15 mouse cellular contexts compared by ENCODE assay signal in the genomic region with DNA sequence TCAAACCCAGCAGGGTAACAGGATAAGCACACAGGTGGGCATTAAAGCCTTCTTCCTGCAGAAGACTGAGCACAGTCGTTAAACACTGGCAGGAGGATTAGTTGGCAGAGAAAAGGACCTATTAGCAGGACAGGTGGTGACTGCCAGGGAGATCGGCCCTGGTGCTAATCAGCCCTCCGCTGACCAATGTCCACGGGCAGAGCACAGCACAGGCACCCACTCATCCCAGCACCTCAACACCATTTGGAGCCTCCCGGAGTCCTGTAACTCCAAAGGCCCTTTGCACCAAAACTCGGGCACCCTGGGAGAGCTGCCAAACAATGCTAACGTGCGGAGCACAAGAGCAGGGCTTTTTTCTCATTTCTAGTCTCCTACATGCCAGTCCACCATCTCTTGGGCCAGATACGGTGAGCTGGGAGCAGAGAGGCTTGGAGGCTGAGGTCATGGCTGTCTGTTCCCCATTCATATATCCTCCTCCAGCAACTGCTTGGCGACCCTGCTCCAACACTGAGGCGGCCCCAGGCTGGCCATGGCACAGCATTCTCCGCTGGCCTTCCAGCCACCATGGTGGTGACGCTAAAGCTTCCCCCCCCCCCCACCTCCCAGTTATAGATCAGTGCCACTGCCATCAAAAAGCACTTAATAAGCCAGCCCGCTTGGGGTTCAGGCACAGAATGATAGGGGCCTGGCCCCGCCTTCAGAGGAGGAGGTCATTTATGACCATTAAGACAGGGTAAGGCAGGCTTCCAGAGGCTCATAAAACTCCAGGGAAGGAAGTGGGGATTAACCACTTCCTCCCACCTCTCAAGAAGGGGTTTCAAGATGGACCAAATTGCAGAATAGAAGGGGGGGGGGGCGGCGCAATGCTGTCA. TPM values are rescaled to one million over a fixed set of nuclear protein-coding genes. Genes with fewer than 3 reads are reported as not detected.
DNase-seq lines count a peak whose midpoint lies in the region; ATAC-seq and TF ChIP-seq lines count a peak whose summit lies in the region.
"Had no signal": no experiment of that assay in that cellular context is flagged by ENCODE, and none has a peak within 500 bp of the region (broad histone marks: within the 10 kb centered on the region; RNA-seq: fewer than 3 reads in every experiment).

No protein-coding gene starts in this region.

- peaks cover 13% of the 10 kb centered on the region for H3K4me1 ChIP-seq in intestine, postnatal 0 days (replicated peaks; ENCODE audit: control insufficient read depth, insufficient read depth, low read length)
- peaks cover 55% of the 10 kb centered on the region for H3K4me1 ChIP-seq in limb, embryonic 13.5 days
- peaks cover 38% of the 10 kb centered on the region for H3K4me1 ChIP-seq in thymus, adult 2 months (replicated peaks; ENCODE audit: control insufficient read depth, insufficient read depth, low read length)

- peak overlapping the region; percentile 50 for H3K4me2 ChIP-seq in intestine, postnatal 0 days (replicated peaks; ENCODE audit: low read depth)
- peak overlapping the region; percentile 44 for H3K4me2 ChIP-seq in limb, embryonic 13.5 days (replicated peaks)

- no peak overlapping the region for H3K9ac ChIP-seq in intestine, postnatal 0 days (ENCODE audit: low read depth, low read length)
- H3K9ac ChIP-seq in limb, embryonic 13.5 days = no peak overlapping the region

- no peak for TF ChIP-seq POLR2A in thymus, adult 2 months (IDR thresholded peaks at IDR 0.05; ENCODE audit: control insufficient read depth, extremely low read depth, insufficient read depth, low read length, poor library complexity)

- DNase-seq in left cerebral cortex, postnatal 4 days = peak; percentile 13
- no peak for DNase-seq in left cerebral cortex, adult 11 months (ENCODE audit: low spot score)
- DNase-seq in cerebellum, postnatal 25 days = peak; percentile 50 to 59
- no peak for DNase-seq in spleen, adult 18-20 months
- no peak for DNase-seq in left cerebral cortex, adult 18-20 months (ENCODE audit: low spot score in 2 of 2)
- DNase-seq in thymus, adult 2 months = no peak
- DNase-seq: heart, adult 11 months had no signal

- 30% methylated on average over 17 of the region's 17 CpGs for WGBS in intestine, postnatal 0 days
- WGBS in limb, embryonic 13.5 days = 24% methylated on average over 15 of the region's 17 CpGs
- 82% methylated on average over 17 of the region's 17 CpGs for WGBS in thymus, adult 2 months

- peak; percentile 65 for ATAC-seq in intestine, postnatal 0 days
- ATAC-seq in limb, embryonic 13.5 days (ENCODE audit: low FRiP score, low read depth) = 0 out of 2 replicates have a peak, but pooled peaks have one; percentile 22

- intact Hi-C loops in left cerebral cortex, postnatal 4 days (cut with DNase I) = no loop called here

- no peak overlapping the region for H3K27ac ChIP-seq in intestine, postnatal 0 days (ENCODE audit: low read depth, low read length)
- no peak overlapping the region for H3K27ac ChIP-seq in limb, embryonic 13.5 days
- H3K27ac ChIP-seq in thymus, adult 2 months (ENCODE audit: control insufficient read depth, insufficient read depth, low read length) = no peak overlapping the region
- H3K27ac ChIP-seq: macrophage had no signal

- H3K4me3 ChIP-seq in intestine, postnatal 0 days (ENCODE audit: low read depth, low read length) = no peak overlapping the region
- no peak overlapping the region for H3K4me3 ChIP-seq in limb, embryonic 13.5 days
- H3K4me3 ChIP-seq in thymus, adult 2 months (ENCODE audit: control insufficient read depth, insufficient read depth, low read length) = no peak overlapping the region

- no peaks in the 10 kb centered on the region for H3K9me3 ChIP-seq in intestine, postnatal 0 days (ENCODE audit: control insufficient read depth)
- H3K9me3 ChIP-seq in limb, embryonic 13.5 days = no peaks in the 10 kb centered on the region

- no peak for TF ChIP-seq CTCF in intestine, postnatal 0 days (IDR thresholded peaks at IDR 0.05; ENCODE audit: low read depth)
- no peak for TF ChIP-seq CTCF in thymus, adult 2 months (IDR thresholded peaks at IDR 0.05; ENCODE audit: borderline replicate concordance, control insufficient read depth, extremely low read depth, insufficient read depth, low read length, poor library complexity)

- no peaks in the 10 kb centered on the region for H3K27me3 ChIP-seq in intestine, postnatal 0 days (replicated peaks; ENCODE audit: control insufficient read depth, insufficient read depth, low read length)
- H3K27me3 ChIP-seq in limb, embryonic 13.5 days = no peaks in the 10 kb centered on the region
- H3K27me3 ChIP-seq in thymus, adult 2 months (ENCODE audit: control insufficient read depth, insufficient read depth, low read length) = no peaks in the 10 kb centered on the region

- H3K36me3 ChIP-seq in intestine, postnatal 0 days (ENCODE audit: control insufficient read depth, insufficient read depth) = no peaks in the 10 kb centered on the region
- H3K36me3 ChIP-seq in limb, embryonic 13.5 days = no peaks in the 10 kb centered on the region
- H3K36me3 ChIP-seq in thymus, adult 2 months (ENCODE audit: control insufficient read depth, insufficient read depth, low read length) = no peaks in the 10 kb centered on the region

RNA-seq across cellular contexts. Expression of a gene that starts 20.1 kb away (rescaled TPM):
- under 1 TPM; 0.06 to 0.14 TPM for total RNA-seq in left cerebral cortex, postnatal 4 days (2021)
- 1.5 and 2.0 TPM in 2 replicates for polyA plus RNA-seq in intestine, postnatal 0 days (2015; fragmentation: Nextera tagmentation; extraction: Ambion mirVana)
- 0.62 and 0.91 TPM in 2 replicates for polyA plus RNA-seq in limb, embryonic 13.5 days (2015; fragmentation: Nextera tagmentation; extraction: Ambion mirVana)
- under 1 TPM; 0.84 to 0.95 TPM for total RNA-seq in left cerebral cortex, adult 18-20 months (2021)
- 0.03 TPM in 1 of 2 replicates, not detected in the other for polyA plus RNA-seq in thymus, adult 2 months (2012; rRNA removed)
- total RNA-seq: MEL; neutrophil, adult 5-6 weeks had no signal
- polyA plus RNA-seq: macrophage had no signal

RNA-seq across cellular contexts. Expression of a gene that starts 28.6 kb away (rescaled TPM):
- not detected for total RNA-seq in left cerebral cortex, postnatal 4 days (2021)
- not detected in 2 replicates for polyA plus RNA-seq in intestine, postnatal 0 days (2015; fragmentation: Nextera tagmentation; extraction: Ambion mirVana)
- polyA plus RNA-seq in limb, embryonic 13.5 days (2015; fragmentation: Nextera tagmentation; extraction: Ambion mirVana) = 0.37 and 0.42 TPM in 2 replicates
- not detected for total RNA-seq in left cerebral cortex, adult 18-20 months (2021)
- not detected in 2 replicates for polyA plus RNA-seq in thymus, adult 2 months (2012; rRNA removed)
- total RNA-seq: adrenal gland, postnatal 36 days; layer of hippocampus, postnatal 10 days; MEL; neutrophil, adult 5-6 weeks had no signal
- polyA plus RNA-seq: macrophage; spleen, adult 2 months had no signal

RNA-seq across cellular contexts. Expression of a gene that starts 39.4 kb away (rescaled TPM):
- total RNA-seq in left cerebral cortex, postnatal 4 days (2021) = not detected
- polyA plus RNA-seq in intestine, postnatal 0 days (2015; fragmentation: Nextera tagmentation; extraction: Ambion mirVana) = 2.3 TPM in 2 replicates
- polyA plus RNA-seq in limb, embryonic 13.5 days (2015; fragmentation: Nextera tagmentation; extraction: Ambion mirVana) = not detected in 2 replicates
- total RNA-seq in left cerebral cortex, adult 18-20 months (2021) = not detected
- 88.6 and 94.5 TPM in 2 replicates for polyA plus RNA-seq in thymus, adult 2 months (2012; rRNA removed)
- total RNA-seq: adrenal gland, postnatal 36 days; layer of hippocampus, postnatal 10 days; MEL; neutrophil, adult 5-6 weeks had no signal
- polyA plus RNA-seq: macrophage had no signal

Comparison
In these comparisons a context has a peak if more than half of its experiments do, and no peak if none do; other contexts are left out.
1. DNase-seq: peak in left cerebral cortex, postnatal 4 days (single experiment) and cerebellum, postnatal 25 days (2 of 2); none in left cerebral cortex, adult 11 months (single experiment), spleen, adult 18-20 months (0 of 2), left cerebral cortex, adult 18-20 months (0 of 2) and thymus, adult 2 months (single experiment).
2. RNA of a gene that starts 39.4 kb away (polyA plus RNA-seq): 88.6 to 94.5 TPM in thymus, adult 2 months; 2.3 TPM in intestine, postnatal 0 days and not detected in limb, embryonic 13.5 days; every median in the first group is over 10 times any median in the second.